Mouse (Mus musculus) neutrophil, adult 83 days (primary cell): ENCODE results near the gene Gm4303. TPM values are rescaled to one million over a fixed set of nuclear protein-coding genes. Genes with fewer than 3 reads are reported as not detected.

Source experiments
- total RNA-seq, 2 experiments: library from RNA; stranded (reverse); gene quantifications; one replicate each; pipeline ENCODE4 v1.2.4; 2023

The Gm4303 gene
- total RNA-seq = not detected

GRCm38 (mm10) chr10:100345672-100346071 is at the start of gene Gm4303:
TSS of gene Gm4303 (plus strand) at chr10:100345972.

DNA sequence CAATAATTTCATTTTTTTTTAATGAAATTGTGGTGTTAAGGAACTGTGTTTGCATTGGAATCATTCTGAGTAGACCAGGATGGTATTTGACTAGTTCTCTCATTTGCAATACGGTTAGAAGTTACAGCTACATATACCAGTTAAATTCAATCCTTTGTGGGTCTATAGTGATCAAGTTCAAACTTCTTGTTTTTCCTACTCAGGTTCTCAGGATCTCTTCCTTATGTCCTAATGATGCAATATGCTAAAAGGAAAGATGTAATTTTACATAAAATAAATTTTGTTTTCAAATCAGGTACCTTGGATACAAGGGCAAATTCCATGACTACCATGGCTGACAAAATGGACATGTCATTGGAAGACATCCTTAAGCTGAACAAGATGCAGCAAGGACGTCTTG is 10.4 kb upstream of the Gm4303 start, which contains the start of gene Gm4301:
Gene Gm4301 (plus strand): TSS at position 301 of the 400 bp plus-strand sequence.

GRCm38 (mm10) chr10:100340536-100340935 is 5.2 kb upstream of the Gm4303 start, which contains the start of gene Gm4302:
TSS of gene Gm4302 (plus strand) at chr10:100340836.

DNA sequence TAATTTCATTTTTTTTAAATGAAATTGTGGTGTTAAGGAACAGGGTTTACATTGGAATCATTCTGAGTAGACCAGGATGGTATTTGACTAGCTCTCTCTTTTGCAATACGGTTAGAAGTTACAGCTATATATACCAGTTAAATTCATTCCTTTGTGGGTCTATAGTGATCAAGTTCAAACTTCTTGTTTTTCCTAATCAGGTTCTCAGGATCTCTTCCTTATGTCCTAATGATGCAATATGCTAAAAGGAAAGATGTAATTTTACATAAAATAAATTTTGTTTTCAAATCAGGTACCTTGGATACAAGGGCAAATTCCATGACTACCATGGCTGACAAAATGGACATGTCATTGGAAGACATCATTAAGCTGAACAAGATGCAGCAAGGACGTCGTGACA is 5.0 kb downstream of the Gm4303 start, which contains the start of gene Gm4305:
Gene Gm4305 (plus strand): TSS at position 301 of the 400 bp plus-strand sequence.

GRCm38 (mm10) chr10:100361038-100361437 is 15.3 kb downstream of the Gm4303 start, which contains the start of gene Gm4307:
TSS of gene Gm4307 (plus strand) at chr10:100361338.

DNA sequence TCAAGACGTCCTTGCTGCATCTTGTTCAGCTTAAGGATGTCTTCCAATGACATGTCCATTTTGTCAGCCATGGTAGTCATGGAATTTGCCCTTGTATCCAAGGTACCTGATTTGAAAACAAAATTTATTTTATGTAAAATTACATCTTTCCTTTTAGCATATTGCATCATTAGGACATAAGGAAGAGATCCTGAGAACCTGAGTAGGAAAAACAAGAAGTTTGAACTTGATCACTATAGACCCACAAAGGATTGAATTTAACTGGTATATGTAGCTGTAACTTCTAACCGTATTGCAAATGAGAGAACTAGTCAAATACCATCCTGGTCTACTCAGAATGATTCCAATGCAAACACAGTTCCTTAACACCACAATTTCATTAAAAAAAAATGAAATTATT is 36.7 kb downstream of the Gm4303 start, which contains the start of gene Gm4312:
Gene Gm4312 (minus strand): TSS at position 101 of the 400 bp plus-strand sequence.

Other genes starting within 250 kb of the Gm4303 start
- not detected for gene Gm4301, start 10.3 kb upstream of the Gm4303 start, total RNA-seq
- not detected for gene Gm4302, start 5.1 kb upstream of the Gm4303 start, total RNA-seq
- gene Gm4305, start 5.1 kb downstream of the Gm4303 start, total RNA-seq = not detected
- gene Gm4307, start 15.4 kb downstream of the Gm4303 start, total RNA-seq = not detected
- not detected for gene Gm4312, start 36.6 kb downstream of the Gm4303 start, total RNA-seq
- 1 to 10 TPM; 4.7 to 6.8 TPM for gene Tmtc3, start 141.4 kb downstream of the Gm4303 start, total RNA-seq
- 1 to 10 TPM; 4.5 to 4.6 TPM for gene Cep290, start 141.6 kb downstream of the Gm4303 start, total RNA-seq
- gene 4930430F08Rik, start 244.5 kb downstream of the Gm4303 start, total RNA-seq = 1 to 10 TPM; 5.3 to 5.5 TPM
- not detected for gene 1700017N19Rik, start 244.5 kb downstream of the Gm4303 start, total RNA-seq